Mouse (Mus musculus) MEL (cell line): ENCODE measurements around the gene Casq1. TPM values are rescaled to one million over a fixed set of nuclear protein-coding genes. Genes with fewer than 3 reads are reported as not detected.

ENCODE experiments used
- DNase-seq: peaks from one replicate; pipeline ENCODE4 v3.0.0; 2011; ENCODE audit warnings: low read depth, low spot score
- H3K27ac ChIP-seq: 2 replicates; pipeline ENCODE4 v1.5.1; 2012; ENCODE audit warnings: low read depth, mild to moderate bottlenecking, control low read depth, low read length, moderate library complexity; ENCODE audit not compliant: control insufficient read depth
- H3K27me3 ChIP-seq, 2 experiments: fragments of 150-350 bp in 1 of 2; sonication (generic) in 1 of 2; 2 replicates each; pipeline ENCODE4 v1.6.1; 2012; ENCODE audit warnings: low read length in 2 of 2, mild to moderate bottlenecking in 2 of 2, improper control_type of control experiment in 1 of 2, moderate library complexity in 1 of 2; ENCODE audit not compliant: insufficient read depth in 2 of 2, control insufficient read depth in 1 of 2
- H3K36me3 ChIP-seq, 2 experiments: 2 replicates each; pipeline ENCODE4 v1.6.1; 2012 to 2014; ENCODE audit warnings: low read length in 2 of 2, improper control_type of control experiment in 1 of 2, inconsistent platforms in 1 of 2, mild to moderate bottlenecking in 1 of 2; ENCODE audit not compliant: insufficient read depth in 2 of 2, control insufficient read depth in 1 of 2
- H3K4me1 ChIP-seq, 2 experiments: fragments of 150-350 bp in 1 of 2; sonication (generic) in 1 of 2; 2 replicates each; pipeline ENCODE4 v1.6.1; 2012; ENCODE audit warnings: low read length in 2 of 2, improper control_type of control experiment in 1 of 2, mild to moderate bottlenecking in 1 of 2; ENCODE audit not compliant: insufficient read depth in 2 of 2, control insufficient read depth in 1 of 2
- H3K4me3 ChIP-seq, 2 experiments: fragments of 150-350 bp in 1 of 2; sonication (generic) in 1 of 2; 2 replicates each; pipeline ENCODE4 v1.5.1; 2012; ENCODE audit warnings: low read depth in 2 of 2, low read length in 2 of 2, mild to moderate bottlenecking in 2 of 2, moderate library complexity in 2 of 2, control low read depth in 1 of 2, improper control_type of control experiment in 1 of 2; ENCODE audit not compliant: control insufficient read depth in 1 of 2, insufficient read depth in 1 of 2
- H3K79me2 ChIP-seq: 2 replicates; pipeline ENCODE4 v1.6.1; 2012; ENCODE audit warnings: mild to moderate bottlenecking, low read length, moderate library complexity; ENCODE audit not compliant: control insufficient read depth, poor library complexity, insufficient read depth
- H3K9ac ChIP-seq: 2 replicates; pipeline ENCODE4 v1.6.1; 2012; ENCODE audit warnings: low read depth, mild to moderate bottlenecking, control low read depth, low read length, moderate library complexity; ENCODE audit not compliant: control insufficient read depth, poor library complexity, severe bottlenecking
- H3K9me3 ChIP-seq: fragments of 150-350 bp; sonication (generic); replicated peaks from 2 replicates; pipeline ENCODE4 v1.6.1; 2012; ENCODE audit warnings: mild to moderate bottlenecking, low read length, improper control_type of control experiment, moderate library complexity; ENCODE audit not compliant: insufficient read depth
- CHD1 ChIP-seq: IDR thresholded peaks from 2 replicates; pipeline ENCODE4 v1.6.1; 2012; ENCODE audit warnings: low read depth, mild to moderate bottlenecking, inconsistent platforms, low read length, improper control_type of control experiment
- EP300 ChIP-seq, 2 experiments: IDR thresholded peaks; 2 replicates each; pipeline ENCODE4 v1.6.1; 2011; ENCODE audit warnings: improper control_type of control experiment in 2 of 2, low read length in 2 of 2, low read depth in 1 of 2, mild to moderate bottlenecking in 1 of 2
- GABPA ChIP-seq: IDR thresholded peaks from 2 replicates; pipeline ENCODE4 v1.6.1; 2012; ENCODE audit warnings: low read depth, mild to moderate bottlenecking, inconsistent platforms, low read length, improper control_type of control experiment, moderate library complexity
- HCFC1 ChIP-seq: IDR thresholded peaks from 2 replicates; pipeline ENCODE4 v1.6.1; 2012; ENCODE audit warnings: low read depth, mild to moderate bottlenecking, inconsistent platforms, low read length, improper control_type of control experiment, moderate library complexity
- KAT2A ChIP-seq: conservative IDR thresholded peaks from 2 replicates; pipeline ENCODE4 v1.6.1; 2012; ENCODE audit warnings: low read depth, low read length, improper control_type of control experiment, inconsistent platforms
- MAZ ChIP-seq: IDR thresholded peaks from 2 replicates; pipeline ENCODE4 v1.6.1; 2012; ENCODE audit warnings: low read depth, mild to moderate bottlenecking, inconsistent platforms, low read length, improper control_type of control experiment
- MEF2A ChIP-seq: IDR thresholded peaks from 2 replicates; pipeline ENCODE4 v1.6.1; 2014; ENCODE audit warnings: low read depth, mild to moderate bottlenecking, inconsistent platforms, low read length, improper control_type of control experiment; ENCODE audit not compliant: poor library complexity, insufficient replicate concordance, severe bottlenecking; ENCODE audit errors: extremely low read depth
- MYB ChIP-seq: IDR thresholded peaks from 2 replicates; pipeline ENCODE4 v1.6.1; 2011; ENCODE audit warnings: mild to moderate bottlenecking, low read depth, low read length, improper control_type of control experiment
- MYC ChIP-seq: IDR thresholded peaks from 2 replicates; pipeline ENCODE4 v1.6.1; 2011; ENCODE audit warnings: low read depth, mild to moderate bottlenecking, low read length, improper control_type of control experiment, moderate library complexity
- POLR2A ChIP-seq, 2 experiments: IDR thresholded peaks; 2 replicates each; pipeline ENCODE4 v1.6.1; 2011 to 2012; ENCODE audit warnings: low read length in 2 of 2, mild to moderate bottlenecking in 2 of 2, control low read depth in 1 of 2, improper control_type of control experiment in 1 of 2, low read depth in 1 of 2, moderate library complexity in 1 of 2; ENCODE audit not compliant: control insufficient read depth in 1 of 2, insufficient read depth in 1 of 2, poor library complexity in 1 of 2
- POLR2AphosphoS5 ChIP-seq: IDR thresholded peaks from 2 replicates; pipeline ENCODE4 v1.6.1; 2012; ENCODE audit warnings: low read depth, borderline replicate concordance, mild to moderate bottlenecking, inconsistent platforms, low read length, moderate library complexity, mixed read lengths
- RCOR1 ChIP-seq: IDR thresholded peaks from 2 replicates; pipeline ENCODE4 v1.6.1; 2012; ENCODE audit warnings: low read depth, mild to moderate bottlenecking, inconsistent platforms, low read length, improper control_type of control experiment
- SIN3A ChIP-seq: IDR thresholded peaks from 2 replicates; pipeline ENCODE4 v1.6.1; 2012; ENCODE audit warnings: low read length, improper control_type of control experiment, inconsistent platforms
- SMC3 ChIP-seq: IDR thresholded peaks from 2 replicates; pipeline ENCODE4 v1.6.1; 2011; ENCODE audit warnings: low read depth, low read length, improper control_type of control experiment
- TBP ChIP-seq: IDR thresholded peaks from 2 replicates; pipeline ENCODE4 v1.8.0; 2011; ENCODE audit warnings: low read depth, low read length, improper control_type of control experiment
- USF2 ChIP-seq, 2 experiments: IDR thresholded peaks; 2 replicates each; pipeline ENCODE4 v1.6.1; 2011 to 2012; ENCODE audit warnings: improper control_type of control experiment in 2 of 2, low read length in 2 of 2, borderline replicate concordance in 1 of 2, inconsistent platforms in 1 of 2, low read depth in 1 of 2, mild to moderate bottlenecking in 1 of 2; ENCODE audit not compliant: insufficient read depth in 1 of 2
- ZC3H11A ChIP-seq: IDR thresholded peaks from 2 replicates; pipeline ENCODE4 v1.6.1; 2012; ENCODE audit warnings: low read depth, mild to moderate bottlenecking, inconsistent platforms, low read length, improper control_type of control experiment
- polyA plus RNA-seq, 2 experiments: library from polyadenylated mRNA; stranded (reverse) in 1 of 2; unstranded in 1 of 2; fragments of >175 nt in 1 of 2; fragments of >200 nt in 1 of 2; gene quantifications; 2 replicates each; pipeline versions ENCODE4 v1.2.1 to v1.2.4; 2012; ENCODE audit warnings: low replicate concordance in 2 of 2, low read depth in 1 of 2; ENCODE audit not compliant: insufficient read length in 2 of 2, insufficient read depth in 1 of 2, missing spikeins in 1 of 2
- total RNA-seq: library from RNA; depleted of rRNA; stranded (reverse); fragments of 300-350 nt; gene quantifications from 2 replicates; pipeline ENCODE4 v1.2.3, GENCODE M21; 2012

Gene Casq1
- total and polyA plus RNA-seq, 3 experiments, result 0.21 TPM; not detected in 2

DNA sequence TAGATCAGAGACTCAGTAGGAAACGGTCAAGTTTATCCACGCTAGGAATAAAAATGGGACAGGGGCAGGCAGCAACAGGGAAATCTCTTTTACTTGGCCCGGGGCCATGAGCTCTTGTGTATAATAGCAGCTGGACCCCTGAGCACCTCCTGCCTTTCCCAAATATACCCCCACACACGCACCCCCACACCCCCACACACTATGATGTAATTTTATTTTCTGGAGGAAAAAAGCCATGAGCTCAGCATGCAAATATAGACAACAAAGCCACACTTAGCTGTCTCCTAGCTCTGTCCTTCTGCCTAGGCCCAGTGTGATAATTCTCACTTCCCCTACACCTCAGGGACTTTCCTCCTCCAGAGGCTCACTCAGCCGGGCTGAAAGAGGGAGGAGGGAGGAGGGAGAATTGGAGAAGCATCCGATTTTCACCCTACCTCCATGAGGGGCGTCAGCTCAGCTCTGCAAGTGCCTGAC lies 12.5 kb downstream of the Casq1 start:
- Histone ChIP-seq H3K27me3 (no peaks in the 10 kb centered on the region), H3K79me2 (no peaks in the 10 kb centered on the region), H3K36me3 (no peaks in the 10 kb centered on the region), H3K4me3 (no peak overlapping the region)
- peak; percentile 31 for DNase-seq
- TF ChIP-seq GABPA, result no peak
- TF ChIP-seq USF2 (IDR thresholded peaks at IDR 0.05; ENCODE audit: borderline replicate concordance in 1 of 2, insufficient read depth in 1 of 2, low read depth in 1 of 2, low read length in 2 of 2), result no peak
- no peak for TF ChIP-seq MYB
- no peak for TF ChIP-seq CHD1
- no peak for TF ChIP-seq MEF2A
- TF ChIP-seq MYC, result no peak
- no peak for TF ChIP-seq ZC3H11A
- no peak for TF ChIP-seq TBP
- no peak for TF ChIP-seq KAT2A
- TF ChIP-seq RCOR1, result no peak
- no peak for TF ChIP-seq SMC3
- no peak for TF ChIP-seq EP300 (IDR thresholded peaks at IDR 0.05; ENCODE audit: low read depth in 1 of 2, low read length in 2 of 2)
- no peak for TF ChIP-seq POLR2AphosphoS5
- TF ChIP-seq, all 39 proteins: peak for 0
- H3K9me3 ChIP-seq, result no peaks in the 10 kb centered on the region
- H3K4me1 ChIP-seq, result peaks cover 3 to 14% of the 10 kb centered on the region in 2 experiments
- peak overlapping the region; percentile 25; the same call in 1 of the 2 replicates for H3K9ac ChIP-seq
- H3K27ac ChIP-seq, result no peak overlapping the region

DNA sequence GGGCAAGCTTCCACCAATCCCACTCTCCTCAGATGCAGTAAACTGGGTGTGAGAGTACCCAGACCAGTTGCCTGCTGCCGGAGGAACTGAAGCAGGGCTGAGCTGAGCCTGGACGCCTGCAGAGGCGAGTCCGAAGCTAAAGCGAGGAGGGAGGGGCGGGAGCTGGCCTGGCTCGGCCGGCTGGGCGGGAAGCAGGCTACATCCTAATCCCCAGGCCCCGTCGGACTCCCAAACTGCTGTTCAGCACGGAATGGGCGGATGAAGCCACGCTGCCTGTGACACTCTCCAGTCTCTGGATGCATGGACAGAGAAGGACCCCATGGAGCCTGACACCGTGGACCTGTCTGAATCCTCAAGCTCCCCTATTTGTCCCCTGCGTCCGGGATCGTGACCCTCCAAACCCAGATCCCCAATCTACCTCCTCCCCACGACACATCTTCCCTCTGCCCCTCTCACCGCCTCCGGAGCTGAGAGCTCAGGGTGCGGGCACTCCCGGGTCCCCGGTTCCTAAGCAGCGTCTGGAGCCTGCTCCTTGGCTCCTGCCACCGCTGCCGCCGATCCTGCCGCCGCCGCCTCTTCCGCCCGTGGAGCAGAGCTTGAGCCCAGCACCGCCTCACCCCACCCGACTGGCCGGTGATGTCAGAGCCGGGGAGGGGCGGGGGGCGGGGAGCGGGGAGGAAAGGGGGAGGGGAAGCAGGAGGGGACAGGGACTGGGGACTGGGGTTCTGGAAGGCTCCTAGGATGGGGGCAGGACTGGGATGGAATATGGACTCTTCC lies 13.3 kb downstream of the Casq1 start, which contains the start of gene Pea15a:
Pea15a (minus strand) TSS at position 664 of the 777 bp plus-strand sequence.
- TF ChIP-seq SIN3A (no peak), MAZ (peak; percentile 58; the same call in 1 of the 2 replicates), HCFC1 (no peak), RCOR1 (no peak), POLR2A (IDR thresholded peaks at IDR 0.05; ENCODE audit: control insufficient read depth in 1 of 2, insufficient read depth in 1 of 2, low read depth in 1 of 2, low read length in 2 of 2, poor library complexity in 1 of 2) (peak; percentile 24 to 48; a peak in 2 of 4 replicates)
- TF ChIP-seq, all 39 proteins: peak for 2
- no peaks in the 10 kb centered on the region for H3K27me3 ChIP-seq
- H3K4me1 ChIP-seq, result peaks cover 3 to 14% of the 10 kb centered on the region in 2 experiments
- H3K9ac ChIP-seq, result peak within 1 kb of the TSS; percentile 81
- no peaks in the 10 kb centered on the region for H3K79me2 ChIP-seq
- H3K36me3 ChIP-seq, result no peaks in the 10 kb centered on the region
- DNase-seq, result peak; percentile 60
- H3K4me3 ChIP-seq, result peak within 1 kb of the TSS; percentile 58 to 91
- no peak within 1 kb of the TSS for H3K27ac ChIP-seq
- no peaks in the 10 kb centered on the region for H3K9me3 ChIP-seq
